Mouse (Mus musculus) hematopoietic stem cell, adult 5-6 weeks (primary cell): ENCODE measurements around the gene Tmem8b. TPM values are rescaled to one million over a fixed set of nuclear protein-coding genes. Genes with fewer than 3 reads are reported as not detected.

Source experiments
- ATAC-seq, 2 experiments: fragments of 125-278 bp in 1 of 2; replicated peaks in 1 of 2; 2 replicates each; pipeline ENCODE4 v1.8.0; 2016 to 2017; ENCODE audit warnings: inconsistent platforms in 2 of 2, mild to moderate bottlenecking in 2 of 2, moderate number of reproducible peaks in 2 of 2, low read depth in 1 of 2, moderate TSS enrichment in 1 of 2; ENCODE audit not compliant: low FRiP score in 2 of 2, poor library complexity in 2 of 2, severe bottlenecking in 2 of 2, insufficient read depth in 1 of 2, low TSS enrichment in 1 of 2
- total RNA-seq: library from RNA; stranded (forward); fragments of 172-1452, 232-1000 nt; gene quantifications from 2 replicates; pipeline ENCODE4 v1.2.3, GENCODE M21; 2017

The Tmem8b gene
- total RNA-seq, result 1.3 and 1.8 TPM in 2 replicates

DNA sequence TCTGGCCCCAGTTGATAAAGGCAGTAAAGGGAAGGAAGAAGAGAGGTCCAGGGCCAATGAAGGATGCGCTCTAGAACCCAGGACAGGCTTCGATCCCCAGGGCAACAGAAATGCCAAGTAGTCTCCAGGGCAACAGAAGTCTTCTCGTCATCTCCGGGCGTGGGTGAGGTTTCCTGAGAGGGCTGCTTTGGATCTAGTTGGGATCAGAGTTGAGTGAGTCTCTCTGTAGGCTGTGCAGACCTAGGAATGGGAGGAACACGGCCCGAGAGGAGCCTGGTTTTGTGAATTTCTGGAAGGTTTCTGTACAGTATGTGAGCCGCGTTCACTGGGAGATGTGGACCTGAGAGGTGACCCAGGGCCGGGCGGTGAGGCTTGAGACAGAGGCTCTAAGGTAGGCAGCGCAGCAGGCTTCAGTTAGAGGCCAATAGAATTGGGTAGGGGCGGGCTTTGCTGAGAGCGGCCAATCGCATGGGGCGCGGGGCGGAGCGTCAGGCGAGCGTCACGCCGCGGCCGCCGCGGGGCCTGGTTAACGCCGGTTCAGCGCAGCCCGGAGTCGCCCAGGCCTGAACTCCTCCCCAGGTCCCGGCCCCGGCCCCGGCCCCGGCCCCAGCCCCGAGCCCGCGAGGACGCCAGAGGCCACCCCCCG is at the start of gene Tmem8b, which contains the start of gene Fam221b:
Tmem8b (plus strand) TSS at position 190 of the 646 bp plus-strand sequence.
Fam221b (minus strand) TSS at position 364 of the 646 bp plus-strand sequence.
- peak; percentile 88 to 97 for ATAC-seq

DNA sequence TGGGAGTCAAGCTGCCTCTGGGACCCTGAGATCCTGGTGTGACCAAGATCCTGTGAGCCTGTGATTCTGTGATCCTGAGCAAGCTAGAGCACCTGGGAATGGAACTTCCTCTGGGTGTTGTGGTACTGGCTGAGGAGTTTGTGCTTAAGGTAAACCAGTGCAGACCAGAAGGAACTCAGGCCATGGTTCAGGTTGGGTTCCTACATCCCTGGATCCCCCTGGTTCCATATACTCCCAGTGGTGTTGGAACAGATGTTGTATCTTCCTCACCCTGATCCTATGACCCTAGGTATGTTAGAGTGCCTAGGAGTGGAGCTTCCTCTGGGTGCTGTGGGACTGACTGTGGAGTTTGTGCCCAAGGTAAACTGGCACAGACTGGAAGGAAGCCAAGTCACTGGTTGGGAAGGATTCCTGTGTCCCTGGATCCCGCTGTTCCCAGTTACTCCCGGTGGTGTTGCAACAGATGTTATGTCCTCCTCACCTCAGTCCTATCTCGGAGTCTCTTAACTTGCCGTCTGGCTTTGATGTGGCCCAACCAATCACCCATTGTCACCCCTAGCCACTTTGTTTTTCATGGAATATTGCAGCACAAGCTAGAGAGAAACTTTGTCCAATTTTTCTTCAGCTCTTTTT is 48.5 kb upstream of the Tmem8b start:
- no peak for ATAC-seq

DNA sequence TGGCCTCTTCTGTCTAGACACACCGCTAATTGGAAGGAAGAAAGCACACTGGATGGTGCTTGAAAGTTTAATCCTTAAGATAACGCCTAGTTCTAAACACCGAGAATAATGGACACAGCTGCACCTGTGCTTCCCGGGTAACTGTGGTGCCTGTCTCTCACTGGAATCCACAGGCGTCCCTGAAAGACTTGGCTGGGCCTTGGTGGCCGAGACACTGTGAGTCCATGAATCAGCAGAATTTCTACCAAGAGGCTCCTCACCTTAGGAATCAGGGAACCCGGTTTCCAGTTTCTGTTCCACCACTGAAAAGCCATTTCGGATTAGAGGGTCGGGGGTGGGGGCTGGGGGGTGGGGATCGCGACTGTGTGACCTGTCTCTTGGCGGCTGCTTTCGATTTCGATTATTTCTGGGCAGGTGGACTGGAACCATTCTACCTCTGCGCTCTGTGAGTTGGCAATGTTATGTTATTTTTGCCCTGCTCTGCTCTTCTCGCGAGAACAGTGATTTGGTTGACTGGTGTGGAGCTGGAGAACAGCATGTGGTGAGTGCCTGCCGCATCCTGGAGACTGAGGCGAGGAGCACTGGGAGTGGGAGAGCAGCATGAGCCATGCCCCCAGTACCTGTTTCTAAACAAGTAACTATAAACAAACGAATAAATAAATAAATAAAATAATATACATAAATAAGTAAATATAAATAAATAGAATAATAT is 39.5 kb upstream of the Tmem8b start:
- ATAC-seq, result no peak

DNA sequence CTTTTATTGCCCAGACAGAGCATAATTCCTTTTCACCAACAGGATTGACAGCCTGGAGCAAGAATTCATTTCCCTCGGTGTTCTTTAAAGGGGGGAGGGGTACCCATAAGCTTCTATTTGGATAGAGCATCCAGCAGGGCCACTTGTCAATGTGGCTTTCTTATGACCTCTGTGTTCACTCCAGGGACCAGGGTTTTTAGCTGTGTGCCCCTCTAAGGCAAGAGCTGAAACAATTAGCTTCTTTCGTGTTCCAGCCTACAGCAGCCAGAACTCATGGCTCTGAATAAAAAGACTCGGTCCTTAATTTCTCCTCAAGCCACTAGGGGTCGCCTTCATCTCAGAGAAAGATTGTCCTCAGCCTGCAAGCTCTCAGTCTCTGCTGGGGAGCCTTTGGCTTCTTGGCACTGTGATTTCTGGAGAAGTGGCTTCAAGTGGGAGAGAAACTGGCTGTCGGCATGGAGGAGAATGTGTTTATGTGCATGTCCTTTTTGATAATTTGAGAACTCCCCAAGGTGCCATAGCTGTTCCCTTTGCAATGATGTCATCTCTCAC is 38.7 kb upstream of the Tmem8b start:
- ATAC-seq, result peak; percentile 77 to 83

DNA sequence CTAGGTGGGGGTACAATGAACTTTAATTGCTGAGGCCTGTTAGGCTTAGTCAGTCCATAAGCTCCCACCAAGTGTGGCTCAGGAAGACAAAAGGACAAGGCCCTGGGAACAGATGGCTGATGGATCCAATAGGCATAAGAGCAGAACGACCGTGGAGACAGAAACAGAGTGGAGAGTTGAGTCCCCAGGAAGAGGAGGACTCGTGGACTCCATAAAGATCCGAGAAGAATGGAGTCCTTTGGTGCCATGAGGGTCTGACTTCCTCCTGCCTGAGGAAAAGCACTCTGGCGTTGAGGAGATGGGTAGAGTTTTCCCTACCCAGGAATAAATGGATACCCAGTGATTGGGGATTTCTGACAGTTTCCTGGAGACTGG is 38.1 kb upstream of the Tmem8b start:
- no peak for ATAC-seq

DNA sequence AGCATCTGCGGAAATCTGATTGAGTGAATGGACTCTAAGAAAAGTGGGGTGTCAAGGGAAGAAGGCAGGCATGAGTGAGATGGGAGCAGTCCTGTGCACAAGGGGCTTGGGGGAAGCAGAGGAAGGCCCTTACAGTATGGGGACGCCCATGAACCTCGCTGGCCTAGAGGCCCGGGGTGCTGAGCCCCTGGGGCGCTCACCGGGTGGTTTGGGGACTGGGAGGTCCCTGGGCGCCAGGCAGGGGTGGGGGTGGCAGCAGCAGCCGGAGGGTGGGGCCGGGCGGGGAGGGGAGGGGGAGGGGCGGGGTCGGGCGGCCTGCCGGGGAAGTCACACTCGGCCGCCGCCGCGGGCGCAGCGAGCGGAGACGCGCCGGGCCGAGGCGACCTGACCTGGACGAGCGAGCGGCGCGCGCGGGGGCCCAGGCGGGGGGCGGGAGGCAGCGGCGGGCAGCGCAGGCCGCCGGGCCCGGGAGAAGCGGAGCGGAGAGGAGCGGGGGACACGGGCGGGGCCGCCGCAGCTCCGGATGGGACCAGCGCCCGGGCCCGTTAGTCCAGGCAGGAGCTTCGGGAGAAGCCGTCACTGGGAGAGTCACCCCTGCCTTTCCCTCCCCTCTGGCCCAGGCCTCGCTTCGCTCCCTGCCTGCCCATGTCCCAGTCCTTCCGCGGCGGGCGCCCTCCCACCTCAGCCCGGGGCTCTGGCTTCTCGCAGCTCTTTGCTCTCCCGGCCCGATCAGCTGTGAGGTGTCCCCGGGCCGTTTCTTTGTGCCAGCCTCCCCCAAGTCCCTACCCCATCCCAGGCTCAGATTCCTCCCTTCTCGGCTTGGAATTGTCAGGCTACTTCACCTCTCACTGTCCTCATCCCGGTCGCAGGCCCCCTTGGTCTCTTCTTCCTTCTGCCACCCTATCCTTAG is 37.5 kb upstream of the Tmem8b start, which contains the start of gene Npr2:
Npr2 (plus strand) TSS at position 890 of the 910 bp plus-strand sequence.
- ATAC-seq, result 0 out of 4 replicates have a peak, but pooled peaks of 1 of the 2 experiments have one; percentile 29

DNA sequence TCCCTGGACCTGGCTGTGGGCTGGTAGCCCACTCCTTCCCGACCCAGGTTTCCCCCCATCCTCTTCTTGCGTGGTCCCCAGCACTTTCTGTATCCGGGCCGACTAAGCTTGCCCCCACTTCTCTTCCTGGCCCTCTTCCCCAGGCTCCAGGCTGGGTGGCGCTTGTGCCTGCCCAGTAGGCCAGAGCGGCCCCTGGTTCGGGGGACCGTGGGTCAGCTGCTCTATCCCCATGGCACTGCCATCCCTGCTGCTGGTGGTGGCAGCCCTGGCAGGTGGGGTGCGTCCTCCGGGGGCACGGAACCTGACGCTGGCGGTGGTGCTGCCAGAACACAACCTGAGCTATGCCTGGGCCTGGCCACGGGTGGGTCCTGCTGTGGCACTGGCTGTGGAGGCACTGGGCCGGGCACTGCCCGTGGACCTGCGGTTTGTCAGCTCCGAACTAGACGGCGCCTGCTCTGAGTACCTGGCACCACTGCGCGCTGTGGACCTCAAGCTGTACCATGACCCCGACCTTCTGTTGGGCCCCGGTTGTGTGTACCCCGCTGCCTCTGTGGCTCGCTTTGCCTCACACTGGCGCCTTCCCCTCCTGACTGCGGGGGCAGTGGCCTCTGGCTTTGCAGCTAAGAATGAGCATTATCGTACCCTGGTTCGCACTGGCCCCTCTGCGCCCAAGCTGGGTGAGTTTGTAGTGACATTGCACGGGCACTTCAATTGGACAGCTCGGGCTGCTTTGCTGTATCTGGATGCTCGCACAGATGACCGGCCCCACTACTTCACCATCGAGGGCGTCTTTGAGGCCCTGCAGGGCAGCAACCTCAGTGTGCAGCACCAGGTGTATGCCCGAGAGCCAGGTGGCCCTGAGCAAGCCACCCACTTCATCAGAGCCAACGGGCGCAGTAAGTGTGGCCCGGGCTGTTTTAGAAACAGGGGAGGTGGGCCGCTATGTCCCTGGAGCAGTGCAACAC is 36.5 kb upstream of the Tmem8b start:
- no peak for ATAC-seq

DNA sequence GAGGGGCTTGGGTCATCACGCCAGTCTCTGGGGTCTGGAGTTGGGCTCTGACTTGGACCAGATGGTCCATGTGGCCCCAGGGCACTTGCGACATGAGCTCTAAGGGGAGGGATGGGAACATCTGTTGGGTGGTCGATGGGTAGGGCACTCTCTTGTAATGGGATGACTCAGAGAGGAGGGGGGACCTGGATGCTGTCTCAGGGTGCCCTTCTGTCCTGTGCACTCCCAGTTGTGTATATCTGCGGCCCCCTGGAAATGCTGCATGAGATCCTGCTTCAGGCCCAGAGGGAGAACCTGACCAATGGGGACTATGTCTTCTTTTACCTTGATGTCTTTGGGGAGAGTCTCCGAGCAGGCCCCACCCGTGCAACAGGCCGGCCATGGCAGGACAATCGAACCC is 35.5 kb upstream of the Tmem8b start:
- no peak for ATAC-seq

DNA sequence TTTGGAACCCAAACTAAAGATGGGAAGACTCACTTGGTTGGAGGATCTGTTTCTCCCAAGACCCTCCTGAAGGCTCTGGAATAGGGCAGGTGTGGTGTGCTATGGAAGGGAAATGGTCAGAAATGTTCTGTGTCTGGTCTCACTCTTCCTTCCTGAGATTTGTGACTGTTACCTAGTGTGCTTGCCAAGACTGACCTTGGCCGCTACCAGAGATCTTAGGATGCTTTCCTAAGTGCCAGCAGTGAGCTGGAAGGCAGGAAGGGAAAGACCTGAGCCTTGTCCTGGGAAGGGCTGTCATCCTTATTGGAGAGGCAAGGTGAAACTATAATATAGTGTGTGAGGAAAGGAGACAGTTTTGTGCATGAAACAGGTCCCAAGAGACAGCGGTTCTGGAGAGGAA is 35.0 kb upstream of the Tmem8b start:
- ATAC-seq, result no peak

DNA sequence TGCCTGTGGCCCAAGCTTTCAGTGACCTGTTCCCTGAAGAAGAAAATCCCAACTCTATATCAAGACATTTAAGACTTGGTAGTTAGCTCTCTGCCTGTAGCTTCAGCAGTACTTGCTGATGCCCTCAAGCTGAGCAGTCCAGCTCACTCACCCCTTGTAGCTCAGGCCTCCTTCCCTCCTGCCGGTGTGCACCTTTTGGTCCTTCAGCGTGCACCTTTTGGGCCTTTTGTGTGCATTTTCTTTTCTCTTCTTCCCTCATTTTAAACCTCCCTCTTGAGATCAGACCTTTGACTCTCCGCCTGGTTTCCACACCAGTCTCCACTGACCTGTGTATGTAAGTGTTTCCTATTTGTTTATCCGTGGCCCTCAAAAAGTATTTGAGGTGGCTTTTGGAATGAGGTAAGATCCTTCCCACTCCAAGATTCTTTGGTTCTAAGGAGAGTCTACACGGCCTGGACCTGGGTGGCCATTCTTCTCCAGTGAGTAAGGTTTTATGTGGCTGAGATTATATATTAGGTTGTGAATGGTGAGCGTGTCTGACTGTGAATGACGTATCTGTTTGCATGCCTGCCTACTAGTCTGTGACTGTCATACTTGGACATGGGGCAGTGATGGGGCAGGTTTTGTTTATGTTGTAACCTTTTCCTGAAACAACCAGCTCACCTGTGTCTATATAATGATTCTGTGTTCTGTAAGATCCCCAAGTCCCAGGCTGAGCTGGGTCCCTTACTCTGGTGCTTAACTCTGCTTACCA is 34.0 kb upstream of the Tmem8b start:
- no peak for ATAC-seq

DNA sequence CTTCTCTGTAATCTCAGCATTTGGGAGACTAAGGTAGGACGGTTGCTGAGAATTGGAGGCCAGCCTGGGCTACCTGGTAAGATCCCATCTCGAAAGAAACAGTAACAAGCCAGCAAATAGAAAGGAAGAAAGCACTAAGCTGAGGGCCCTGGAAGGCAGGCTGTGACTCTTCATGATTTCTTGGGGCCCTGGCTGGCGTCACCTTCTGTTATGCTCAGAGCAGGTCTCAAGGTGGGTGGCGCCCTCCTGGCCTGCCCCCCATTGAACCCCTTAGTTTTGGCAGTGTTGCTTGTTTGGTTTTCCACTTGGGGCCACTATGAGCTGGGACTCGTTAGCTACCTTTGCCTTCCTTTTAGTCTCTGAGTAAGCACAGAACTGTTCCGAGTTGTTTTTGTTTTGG is 32.0 kb upstream of the Tmem8b start:
- ATAC-seq, result no peak

DNA sequence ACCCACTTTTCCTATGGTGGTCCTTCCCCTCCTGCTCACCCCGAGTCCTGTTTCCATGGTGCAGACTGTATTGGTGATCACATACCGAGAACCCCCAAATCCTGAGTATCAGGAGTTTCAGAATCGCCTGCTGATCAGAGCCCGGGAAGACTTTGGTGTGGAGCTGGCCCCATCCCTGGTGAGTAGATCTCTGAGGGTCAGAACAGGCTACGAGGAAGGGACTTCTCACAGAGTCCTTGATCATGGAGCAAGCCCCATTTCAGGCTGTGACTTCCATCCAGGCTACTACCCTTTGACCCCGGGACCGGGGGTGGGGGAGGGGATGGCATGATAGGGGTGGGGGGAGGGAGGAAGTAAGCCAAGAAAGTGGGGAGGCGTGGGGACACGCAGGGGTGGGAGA is 28.7 kb upstream of the Tmem8b start:
- ATAC-seq, result no peak

DNA sequence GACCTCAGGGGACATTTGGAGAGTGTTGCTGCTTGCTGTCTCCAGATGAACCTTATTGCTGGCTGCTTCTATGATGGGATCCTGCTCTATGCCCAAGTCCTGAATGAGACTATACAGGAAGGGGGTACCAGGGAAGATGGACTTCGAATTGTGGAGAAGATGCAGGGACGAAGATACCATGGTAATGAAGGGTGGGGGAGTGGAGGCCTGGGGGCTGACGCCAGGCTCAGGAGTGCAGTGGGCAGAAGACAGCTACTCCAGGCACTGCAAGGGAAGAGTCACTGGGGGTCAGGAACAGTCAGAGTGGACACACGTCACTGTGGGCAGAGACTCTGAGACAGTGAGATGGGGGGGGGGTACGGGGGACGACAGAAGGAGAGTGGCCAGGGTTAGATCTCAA is 28.3 kb upstream of the Tmem8b start:
- ATAC-seq, result 0 out of 4 replicates have a peak, but pooled peaks of 1 of the 2 experiments have one; percentile 27

DNA sequence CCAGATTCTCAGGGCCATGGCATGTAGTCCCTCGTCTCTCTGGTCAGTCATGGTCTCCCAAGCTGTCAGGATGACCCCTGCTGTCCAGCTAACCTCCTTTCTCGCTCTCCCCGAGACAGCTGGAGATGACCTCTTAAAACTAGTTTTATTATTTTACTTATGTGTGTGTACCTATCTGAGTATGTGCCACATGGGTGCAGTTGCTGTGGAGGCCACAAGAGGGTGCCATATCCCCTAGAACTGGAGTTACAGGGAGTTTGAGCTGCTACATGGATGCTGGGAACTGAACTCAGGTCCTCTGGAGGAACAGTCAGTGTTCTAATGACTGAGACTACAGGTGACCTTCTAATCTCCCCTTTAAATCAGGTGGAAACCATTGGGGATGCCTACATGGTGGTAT is 19.0 kb upstream of the Tmem8b start:
- ATAC-seq, result no peak

DNA sequence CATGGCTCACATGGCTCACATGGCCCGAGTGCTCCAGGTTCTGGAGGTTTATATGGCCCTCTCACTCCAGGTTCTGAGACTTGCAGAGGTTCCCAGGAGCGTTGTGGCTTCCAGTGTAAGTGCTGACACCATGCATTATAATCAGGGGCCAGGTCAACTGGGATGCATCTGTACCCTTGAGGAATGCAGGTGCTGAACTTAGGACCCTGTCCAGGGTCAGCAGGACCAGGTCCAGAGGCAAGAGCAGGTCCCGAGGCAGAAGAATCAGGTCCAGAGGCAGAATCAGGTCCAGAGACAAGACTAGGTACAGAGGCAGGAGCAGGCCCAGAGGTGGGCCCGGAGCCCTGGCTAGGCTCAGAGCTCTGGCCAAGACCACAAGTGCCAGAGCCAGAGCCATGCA is 16.0 kb upstream of the Tmem8b start:
- no peak for ATAC-seq
